Mouse (Mus musculus): Measurements from ENCODE around the gene Drc3. TPM values are rescaled to one million over a fixed set of nuclear protein-coding genes. Genes with fewer than 3 reads are reported as not detected.
"Not testable (repeated sequence)": the region's sequence is repeated elsewhere in the genome, so short reads cannot be mapped to it uniquely, and the experiment has no call there.

Gene Drc3
- total RNA-seq, 2 experiments from 2014 or later = 6.5 to 7.2 TPM

DNA sequence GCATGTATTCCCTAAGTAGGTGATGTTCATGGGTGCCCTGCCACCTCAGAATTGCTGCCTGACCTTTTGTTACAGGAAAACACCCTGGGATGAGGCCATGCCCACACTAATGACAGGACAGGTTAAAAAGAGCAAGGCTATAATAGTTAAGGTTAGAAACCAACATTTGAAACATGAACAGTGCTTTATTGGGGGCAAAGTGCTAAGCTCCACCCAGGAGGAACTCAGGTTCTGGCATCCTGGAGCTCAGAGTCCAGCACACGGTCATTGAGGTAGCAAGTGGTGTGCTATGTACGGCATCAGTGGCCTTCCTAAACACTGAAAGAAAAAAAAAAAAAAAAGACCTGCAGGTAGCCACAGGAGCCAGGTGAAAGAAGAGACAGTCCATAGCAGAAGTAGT lies 34.8 kb downstream of the Drc3 start:
- no peak for DNase-seq (ENCODE audit: low spot score in 2 of 2)

- no peak for DNase-seq (ENCODE audit: low spot score in 2 of 2)
Observed at GRCm38 (mm10) chr11:60391346-60391745, 38.2 kb downstream of the Drc3 start.

DNA sequence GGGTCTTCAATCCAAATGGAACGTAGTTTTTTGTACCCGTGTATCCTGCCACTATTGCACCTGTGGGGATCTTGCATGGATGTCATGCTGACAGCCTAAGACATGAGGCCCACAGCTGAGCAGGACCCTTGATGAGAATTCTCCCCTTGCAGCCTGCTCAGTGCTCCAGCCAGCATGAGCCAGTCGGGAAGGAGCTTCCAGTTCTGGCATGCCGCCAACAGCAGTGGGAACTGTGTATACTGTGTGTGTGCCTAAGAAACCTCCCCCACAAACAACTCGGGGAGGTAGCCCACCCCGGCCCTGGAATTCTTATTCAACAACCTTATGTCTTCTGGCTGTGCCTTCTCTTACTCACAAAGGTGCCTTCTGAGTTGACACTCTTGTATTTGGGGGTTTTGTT lies 43.4 kb downstream of the Drc3 start:
- DNase-seq (ENCODE audit: low spot score in 2 of 2) = peak; percentile 32 to 35

DNA sequence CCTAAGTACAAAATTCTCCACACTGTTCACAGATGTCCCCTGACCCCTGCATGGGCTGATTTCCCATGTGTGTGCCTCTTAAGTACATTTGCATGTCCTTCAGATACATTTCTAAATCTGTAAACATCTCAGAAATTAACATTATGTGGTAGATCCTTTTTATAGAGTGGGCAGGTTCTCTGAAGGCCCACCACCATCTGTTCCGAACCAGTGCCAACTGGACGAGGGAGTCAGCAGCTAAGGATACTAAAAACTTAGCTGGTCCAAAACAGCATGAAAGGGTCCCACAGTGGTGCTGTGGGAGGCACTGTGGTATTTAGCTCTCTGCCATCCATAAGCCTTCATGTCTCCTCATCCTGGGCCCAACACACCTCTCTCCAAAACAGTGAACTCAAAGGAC lies 44.0 kb downstream of the Drc3 start:
- no peak for DNase-seq (ENCODE audit: low spot score in 2 of 2)

DNA sequence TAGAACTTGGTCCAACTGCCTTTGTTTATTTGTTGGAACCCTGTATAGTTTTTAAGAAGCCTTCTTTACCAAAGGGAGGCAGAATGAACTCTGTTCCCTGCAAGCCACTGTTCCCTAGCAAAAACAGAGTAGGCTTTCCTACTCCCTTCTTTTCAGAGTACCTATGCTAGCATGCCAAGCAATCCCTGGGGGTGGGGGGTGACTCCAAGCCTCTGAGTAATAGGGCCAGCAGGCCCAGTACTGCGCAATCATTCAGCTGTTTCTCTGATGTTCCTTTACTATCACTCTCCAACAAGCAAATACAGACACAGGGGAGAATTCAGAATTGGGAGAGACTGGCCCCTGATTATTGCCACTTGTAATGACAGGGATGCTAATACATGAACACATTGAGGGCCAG lies 53.5 kb downstream of the Drc3 start:
- no peak for DNase-seq (ENCODE audit: low spot score in 2 of 2)

DNA sequence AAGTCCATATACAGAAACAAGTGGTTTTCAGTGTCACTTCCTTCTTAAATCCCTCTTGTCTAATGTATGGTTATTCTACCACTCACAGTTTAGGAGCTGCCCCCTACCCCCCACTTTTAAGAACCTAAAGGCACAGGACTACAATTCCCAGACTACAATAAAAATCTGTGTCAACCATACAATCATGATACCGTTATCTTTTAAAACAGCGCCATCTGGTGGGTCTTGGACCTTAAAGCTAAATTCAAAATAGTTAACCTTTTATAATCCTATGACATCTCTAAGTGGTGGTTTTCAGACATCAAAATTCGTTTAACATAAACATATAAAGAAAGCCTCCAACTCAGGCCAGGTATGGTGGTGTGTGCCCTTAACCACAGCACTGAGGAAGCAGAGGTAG lies 59.0 kb downstream of the Drc3 start:
- peak; percentile 71 to 77 for DNase-seq (ENCODE audit: low spot score in 2 of 2)

DNA sequence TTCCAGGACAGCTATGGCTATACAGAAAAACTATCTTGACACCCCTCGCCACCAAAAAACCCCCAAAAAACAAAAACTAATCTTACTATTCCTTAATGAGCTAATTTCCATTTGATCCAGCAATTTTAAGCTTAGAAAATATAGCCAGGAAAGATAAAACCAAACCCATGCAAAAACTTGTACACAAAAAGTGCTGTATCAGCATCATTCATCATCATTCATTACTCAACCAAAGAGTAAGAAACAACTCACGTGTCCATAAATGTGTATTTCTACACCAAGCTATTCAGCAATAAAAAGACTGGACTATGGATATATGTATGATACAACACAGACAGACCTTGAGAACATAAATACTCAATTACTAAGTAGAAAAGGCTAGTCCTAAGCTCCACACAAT lies 59.8 kb downstream of the Drc3 start:
- DNase-seq (ENCODE audit: low spot score in 2 of 2) = no peak

- DNase-seq (ENCODE audit: low spot score in 2 of 2) = no peak
Observed at GRCm38 (mm10) chr11:60416590-60416962, 63.4 kb downstream of the Drc3 start.

DNA sequence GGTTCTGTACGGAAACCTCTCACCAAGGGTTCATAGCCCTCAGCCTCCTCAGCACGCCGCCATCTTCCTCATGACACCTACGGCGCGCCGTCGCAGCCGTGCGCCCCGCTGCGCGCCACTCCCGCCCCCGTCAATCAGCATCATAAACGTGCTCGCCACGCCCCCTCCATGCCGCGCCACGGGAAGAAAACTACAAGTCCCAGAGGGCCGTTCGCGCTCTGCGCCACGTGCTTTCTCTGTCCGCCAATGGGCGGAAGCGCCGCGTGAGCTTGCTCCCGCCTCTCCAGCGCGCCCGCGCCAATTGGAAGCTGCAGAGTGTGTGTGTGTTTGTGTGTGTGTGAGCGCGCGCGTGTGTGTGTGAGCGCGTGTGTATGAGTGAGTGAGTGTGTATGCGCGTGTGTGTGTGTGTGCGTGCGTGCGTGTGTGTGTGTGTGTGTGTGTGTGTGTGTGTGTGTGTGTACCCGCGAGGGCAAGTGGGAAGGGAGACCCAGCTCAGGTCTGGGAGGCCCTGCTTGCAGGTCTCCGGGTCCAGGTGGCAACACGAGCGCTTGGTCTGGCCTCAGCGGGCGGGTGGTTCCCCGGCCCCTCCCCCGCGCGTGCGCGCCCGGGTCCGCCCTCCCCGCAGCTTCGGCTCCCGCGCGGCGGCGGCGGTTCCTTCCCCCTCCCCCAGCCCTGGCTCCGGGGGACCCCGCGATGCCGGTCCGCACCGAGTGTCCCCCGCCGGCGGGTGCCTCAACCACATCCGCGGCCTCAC lies 64.0 kb downstream of the Drc3 start, which contains the start of gene Gid4:
Gid4 (plus strand) TSS at position 183 of the 754 bp plus-strand sequence.
- peak; percentile 99 for DNase-seq (ENCODE audit: low spot score in 2 of 2)

DNA sequence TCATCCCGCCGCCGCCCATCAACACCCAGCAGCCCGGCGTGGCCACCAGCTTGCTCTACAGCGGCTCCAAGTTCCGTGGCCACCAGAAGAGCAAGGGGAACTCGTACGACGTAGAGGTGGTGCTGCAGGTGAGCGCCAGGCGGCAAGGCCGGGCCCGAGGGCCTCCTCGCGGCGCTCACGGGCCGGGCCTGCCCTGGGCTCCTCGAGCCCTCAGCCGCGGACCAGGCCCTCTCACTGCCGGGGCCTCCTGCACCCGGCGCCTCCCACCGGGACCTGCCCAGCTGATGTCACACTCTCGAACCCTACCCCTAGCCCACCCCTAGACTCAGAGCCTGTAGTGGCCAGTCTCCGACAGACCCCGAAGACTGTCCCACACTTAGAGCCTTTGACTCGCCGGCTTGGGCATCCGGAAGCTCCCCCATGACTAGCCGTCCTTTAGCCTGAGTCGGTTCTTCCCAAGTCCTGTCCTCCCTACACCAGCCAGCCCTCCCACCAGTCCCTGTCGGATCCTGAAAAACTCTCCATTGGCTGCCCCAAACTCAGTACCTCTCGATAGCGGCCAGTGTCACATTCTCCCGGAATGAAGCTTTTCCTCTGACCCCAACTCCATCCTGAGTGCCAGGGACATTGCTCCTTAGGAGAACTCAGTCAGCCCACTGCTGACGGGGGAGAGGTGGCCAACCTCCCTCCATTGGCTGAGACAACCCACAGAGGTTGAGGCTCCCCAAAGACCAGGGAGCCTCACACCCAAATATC lies 64.8 kb downstream of the Drc3 start, which contains the start of gene Atpaf2:
Atpaf2 (minus strand) TSS at position 741 of the 756 bp plus-strand sequence.
- DNase-seq (ENCODE audit: low spot score in 2 of 2) = no peak

DNA sequence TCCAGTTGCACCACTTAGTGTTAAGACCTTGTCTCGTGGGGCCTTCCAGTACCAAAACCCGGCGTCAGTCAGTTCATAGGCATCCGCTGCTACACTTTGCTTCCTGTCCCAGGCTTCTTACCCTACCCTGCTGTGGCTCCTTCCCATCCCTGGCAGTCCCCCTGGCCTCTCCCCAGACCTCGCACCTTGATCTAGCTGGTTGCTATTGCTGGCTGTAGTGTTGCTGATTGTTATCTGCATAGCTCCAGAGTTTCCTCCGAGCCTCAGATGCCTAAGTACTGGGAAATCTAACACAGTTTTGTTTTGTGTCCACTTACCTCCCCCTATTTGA lies 65.3 kb downstream of the Drc3 start:
- DNase-seq (ENCODE audit: low spot score in 2 of 2) = no peak

DNA sequence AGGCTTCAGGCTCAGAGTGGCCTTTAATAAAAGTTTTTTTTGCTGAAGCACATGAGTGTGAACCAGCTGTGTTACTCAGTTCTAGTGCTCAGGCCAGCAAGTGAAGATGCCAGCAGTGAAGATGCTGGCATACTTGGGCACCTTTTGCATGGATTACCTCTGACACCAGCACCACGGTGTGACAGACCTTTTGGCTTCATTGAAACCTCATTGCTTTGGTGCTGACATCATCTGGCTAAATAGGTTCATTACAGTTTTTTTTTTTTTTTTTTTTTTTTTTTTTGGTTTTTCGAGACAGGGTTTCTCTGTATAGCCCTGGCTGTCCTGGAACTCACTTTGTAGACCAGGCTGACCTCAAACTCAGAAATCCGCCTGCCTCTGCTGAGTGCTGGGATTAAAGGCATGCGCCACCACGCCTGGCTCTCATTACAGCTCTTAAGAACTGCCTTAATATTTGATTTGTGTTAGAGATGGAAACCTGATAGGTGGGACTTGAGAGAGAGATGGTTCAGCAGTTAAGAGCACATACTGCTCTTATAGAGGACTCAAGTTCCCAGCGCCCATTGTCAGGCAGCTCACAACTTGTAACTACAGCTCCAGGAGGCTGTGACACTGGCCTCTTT lies 69.0 kb downstream of the Drc3 start:
- no peak for DNase-seq (ENCODE audit: low spot score in 2 of 2)

- no peak for DNase-seq (ENCODE audit: low spot score in 2 of 2)
Observed at GRCm38 (mm10) chr11:60423006-60423405, 69.9 kb downstream of the Drc3 start.

- DNase-seq (ENCODE audit: low spot score in 2 of 2) = no peak
Observed at GRCm38 (mm10) chr11:60426417-60426816, 73.3 kb downstream of the Drc3 start.

GRCm38 (mm10) chr11:60427628-60428027 lies 74.5 kb downstream of the Drc3 start:
- DNase-seq (ENCODE audit: low spot score in 2 of 2) = no peak

DNA sequence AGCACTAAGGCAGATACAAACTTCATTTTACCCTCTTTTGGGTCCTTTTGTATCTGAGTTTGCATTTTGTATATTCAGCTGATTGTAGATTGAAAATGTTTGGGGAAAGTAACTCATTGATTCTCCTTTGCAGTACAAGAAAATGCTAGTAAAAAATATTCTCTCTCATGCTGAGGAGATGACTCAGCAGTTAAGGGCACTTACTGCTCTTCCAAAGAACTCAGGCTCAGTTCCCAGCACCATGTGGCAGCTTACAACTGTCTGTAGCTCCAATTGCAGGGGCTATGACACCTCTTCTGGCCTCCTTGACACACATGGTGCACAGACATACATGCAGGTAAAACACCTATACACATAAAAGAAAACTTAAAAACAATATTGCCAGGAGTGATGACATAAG lies 80.4 kb downstream of the Drc3 start:
- DNase-seq (ENCODE audit: low spot score in 2 of 2) = no peak

DNA sequence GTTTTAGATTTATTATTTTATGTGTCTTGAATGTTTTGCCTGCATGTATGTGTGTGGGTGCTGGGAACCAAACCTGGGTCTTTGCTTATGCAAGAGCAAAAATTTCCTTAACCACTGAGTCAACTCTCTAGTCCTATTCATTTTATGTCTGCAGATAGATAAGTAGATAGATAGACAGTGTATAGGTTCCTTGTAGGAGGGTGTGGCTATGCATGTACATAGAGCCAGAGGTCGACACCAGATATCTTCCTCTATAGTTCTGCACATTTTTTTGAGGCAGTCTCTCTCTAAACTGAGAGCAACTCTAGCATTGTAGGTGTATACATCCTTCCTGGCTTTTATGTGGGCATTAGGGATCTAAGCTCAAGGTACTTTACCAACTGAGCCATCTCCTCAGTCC lies 82.0 kb downstream of the Drc3 start:
- no peak for DNase-seq (ENCODE audit: low spot score in 2 of 2)

DNA sequence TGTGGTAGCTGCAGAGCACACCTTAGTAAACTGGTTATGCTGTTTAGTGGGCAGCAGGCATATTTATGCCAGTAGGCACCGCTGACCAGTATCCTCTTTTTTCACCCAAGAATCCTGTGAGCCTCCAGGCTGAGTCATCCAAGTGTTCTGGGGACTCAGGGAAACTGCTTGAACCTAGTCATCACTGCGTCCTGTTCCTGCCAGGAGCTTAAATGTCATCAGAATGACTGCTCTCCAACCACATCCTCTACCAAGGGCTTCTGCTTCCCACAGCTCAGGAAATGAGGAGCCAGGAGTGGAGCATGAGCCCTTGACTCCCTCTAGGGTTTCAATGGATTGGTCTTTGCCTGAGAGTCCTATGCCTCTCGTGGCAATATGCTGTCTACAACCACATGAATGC lies 83.5 kb downstream of the Drc3 start:
- no peak for DNase-seq (ENCODE audit: low spot score in 2 of 2)

DNA sequence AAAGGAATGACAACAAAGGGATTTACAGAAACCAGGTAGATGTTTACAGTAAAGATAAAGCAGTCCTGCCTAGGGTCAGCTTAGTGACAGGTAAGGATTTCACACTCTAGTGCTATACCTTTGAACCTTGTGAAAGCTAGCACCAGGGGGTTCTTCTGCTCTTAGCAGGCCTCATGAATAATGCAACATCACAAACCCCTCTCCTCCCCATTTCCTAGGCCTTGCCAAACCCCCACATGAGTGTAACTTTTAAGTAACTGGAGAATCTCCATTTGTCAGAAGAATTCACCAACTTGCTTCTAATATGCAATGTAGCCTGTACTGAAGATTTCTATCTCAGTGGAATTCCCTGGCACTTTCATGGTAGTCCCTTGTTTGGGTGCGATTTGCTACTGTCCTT lies 86.5 kb downstream of the Drc3 start:
- not testable (repeated sequence) for DNase-seq (ENCODE audit: low spot score in 2 of 2)

GRCm38 (mm10) chr11:60440176-60440575 lies 87.0 kb downstream of the Drc3 start:
- DNase-seq (ENCODE audit: low spot score in 2 of 2) = no peak

DNA sequence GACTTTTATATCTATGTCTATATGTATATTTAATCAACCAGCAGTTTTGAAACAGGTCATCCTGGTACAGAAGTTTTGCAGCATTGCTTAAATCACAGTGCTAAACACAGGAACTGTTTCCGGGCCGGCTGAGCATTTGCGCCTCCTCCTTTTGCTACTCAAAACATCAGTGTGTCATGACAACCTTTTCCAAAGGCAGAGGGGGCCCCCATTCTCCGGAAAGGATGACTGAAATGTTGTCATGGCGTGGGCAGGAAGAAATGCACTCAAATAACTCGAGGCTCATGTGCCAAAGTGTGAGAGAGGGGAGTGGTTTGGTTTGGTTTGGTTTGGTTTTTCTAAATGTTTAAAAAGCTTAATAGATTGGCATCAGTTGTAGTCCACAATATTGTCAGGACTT lies 89.8 kb downstream of the Drc3 start:
- DNase-seq (ENCODE audit: low spot score in 2 of 2) = no peak
